Mouse (Mus musculus): Measurements from ENCODE around the gene Cd72. TPM values are rescaled to one million over a fixed set of nuclear protein-coding genes. Genes with fewer than 3 reads are reported as not detected.

Gene Cd72
- total RNA-seq, 1 experiment: 0.40 TPM

DNA sequence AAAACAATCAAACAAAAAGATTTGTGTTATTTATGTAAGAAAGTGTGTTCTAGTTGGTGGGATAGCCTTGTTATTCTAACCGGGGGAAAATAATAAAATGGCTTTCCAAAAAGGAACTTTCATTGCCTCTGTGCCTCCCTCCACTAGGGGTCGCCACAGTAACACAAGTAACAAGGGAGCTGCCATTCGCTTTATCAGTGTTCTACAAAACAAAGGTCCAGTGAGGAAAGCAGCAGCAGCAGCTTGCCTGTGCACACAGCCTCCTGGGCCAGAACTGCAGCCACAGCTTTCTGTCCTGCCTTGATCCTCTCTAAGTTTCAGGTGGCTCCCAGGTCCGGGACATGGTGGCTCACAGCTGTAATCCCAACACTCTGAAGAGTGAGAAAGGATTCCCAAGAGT, 22.7 kb downstream of the Cd72 start:
- in situ Hi-C loops (cut with MboI; ENCODE audit: low sequenced_read_pairs in 2 of 2, unreplicated experiment in 2 of 2): loop anchor here in 1 of 2 experiments (5.0 kb wide), 1 partner anchor 56 kb away; no protein-coding TSS in a partner anchor
- Histone ChIP-seq H3K4me1 (ENCODE audit: control insufficient read depth in 2 of 2, insufficient read depth in 2 of 2, low read length in 2 of 2, poor library complexity in 1 of 2) (peaks cover 0 to 10% of the 10 kb centered on the region in 2 experiments; a peak in 2 of 4 replicates), H3K9me3 (ENCODE audit: control insufficient read depth, insufficient read depth, low read depth, low read length) (no peaks in the 10 kb centered on the region), H3K27ac (ENCODE audit: insufficient read depth, low read depth, low read length, poor library complexity, severe bottlenecking) (no peak overlapping the region), H3K9ac (ENCODE audit: insufficient read depth, low read depth, low read length, poor library complexity, severe bottlenecking) (no peak overlapping the region), H3K4me3 (ENCODE audit: insufficient read depth in 1 of 2, low read depth in 1 of 2, low read length in 2 of 2, poor library complexity in 1 of 2, severe bottlenecking in 1 of 2) (no peak overlapping the region), H3K36me3 (ENCODE audit: control insufficient read depth, insufficient read depth, low read length, poor library complexity, severe bottlenecking) (no peaks in the 10 kb centered on the region)
- TF ChIP-seq CHD2 (IDR thresholded peaks at IDR 0.05; ENCODE audit: low read depth, low read length) (no peak), HCFC1 (IDR thresholded peaks at IDR 0.05; ENCODE audit: borderline replicate concordance, insufficient read depth, low read length) (peak; percentile 56; the same call in 1 of the 2 replicates), MAFK (IDR thresholded peaks at IDR 0.05; ENCODE audit: insufficient read depth, low read depth, low read length) (no peak), ZNF384 (IDR thresholded peaks at IDR 0.05; ENCODE audit: low read depth, low read length) (no peak), ZC3H11A (IDR thresholded peaks at IDR 0.05; ENCODE audit: borderline replicate concordance, low read depth, low read length) (peak; percentile 33; the same call in 1 of the 2 replicates)
- DNase-seq (ENCODE audit: low read depth, low spot score): peak; percentile 74

DNA sequence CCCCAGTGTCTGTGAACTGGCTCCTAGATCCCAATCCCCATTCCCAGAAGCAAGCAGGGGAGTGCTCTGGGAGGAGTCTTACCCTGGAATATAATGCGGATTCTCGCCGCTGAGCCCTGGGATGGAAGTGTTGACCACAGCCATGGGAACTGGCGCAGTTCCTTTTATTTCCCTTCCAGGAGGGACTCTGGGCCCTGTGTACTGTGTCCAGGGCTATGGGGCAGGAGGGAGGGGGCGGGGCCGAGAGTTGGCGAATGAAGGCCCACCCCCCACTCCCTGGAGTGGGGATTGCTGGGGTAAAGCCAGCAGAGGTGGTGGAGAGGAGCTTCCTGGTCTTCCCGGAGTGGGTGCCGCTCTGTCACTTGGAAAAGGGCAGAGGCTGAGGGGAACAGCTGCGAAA, 25.5 kb downstream of the Cd72 start, which contains the start of gene Fam166b:
Gene Fam166b (minus strand): TSS at position 189 of the 400 bp plus-strand sequence.
- H3K9ac ChIP-seq (ENCODE audit: insufficient read depth, low read depth, low read length, poor library complexity, severe bottlenecking): peak within 1 kb of the TSS; percentile 31
- TF ChIP-seq MAFK (IDR thresholded peaks at IDR 0.05; ENCODE audit: insufficient read depth, low read depth, low read length): no peak
- no peak for TF ChIP-seq HCFC1 (IDR thresholded peaks at IDR 0.05; ENCODE audit: borderline replicate concordance, insufficient read depth, low read length)
- no peak for TF ChIP-seq CHD2 (IDR thresholded peaks at IDR 0.05; ENCODE audit: low read depth, low read length)
- TF ChIP-seq ZNF384 (IDR thresholded peaks at IDR 0.05; ENCODE audit: low read depth, low read length): no peak
- no peak for TF ChIP-seq ZC3H11A (IDR thresholded peaks at IDR 0.05; ENCODE audit: borderline replicate concordance, low read depth, low read length)
- no peak for DNase-seq (ENCODE audit: low read depth, low spot score)
- peaks cover 0 to 17% of the 10 kb centered on the region in 2 experiments; a peak in 2 of 4 replicates for H3K4me1 ChIP-seq (ENCODE audit: control insufficient read depth in 2 of 2, insufficient read depth in 2 of 2, low read length in 2 of 2, poor library complexity in 1 of 2)
- peak within 1 kb of the TSS; percentile 30 to 34; a peak in 3 of 4 replicates for H3K4me3 ChIP-seq (ENCODE audit: insufficient read depth in 1 of 2, low read depth in 1 of 2, low read length in 2 of 2, poor library complexity in 1 of 2, severe bottlenecking in 1 of 2)
- H3K9me3 ChIP-seq (ENCODE audit: control insufficient read depth, insufficient read depth, low read depth, low read length): no peaks in the 10 kb centered on the region
- H3K27ac ChIP-seq (ENCODE audit: insufficient read depth, low read depth, low read length, poor library complexity, severe bottlenecking): no peak within 1 kb of the TSS
- 0 out of 2 replicates have a peak, but pooled peaks cover 5% of the 10 kb centered on the region for H3K36me3 ChIP-seq (ENCODE audit: control insufficient read depth, insufficient read depth, low read length, poor library complexity, severe bottlenecking)
- in situ Hi-C loops (cut with MboI; ENCODE audit: low sequenced_read_pairs in 2 of 2, unreplicated experiment in 2 of 2): no loop called here

DNA sequence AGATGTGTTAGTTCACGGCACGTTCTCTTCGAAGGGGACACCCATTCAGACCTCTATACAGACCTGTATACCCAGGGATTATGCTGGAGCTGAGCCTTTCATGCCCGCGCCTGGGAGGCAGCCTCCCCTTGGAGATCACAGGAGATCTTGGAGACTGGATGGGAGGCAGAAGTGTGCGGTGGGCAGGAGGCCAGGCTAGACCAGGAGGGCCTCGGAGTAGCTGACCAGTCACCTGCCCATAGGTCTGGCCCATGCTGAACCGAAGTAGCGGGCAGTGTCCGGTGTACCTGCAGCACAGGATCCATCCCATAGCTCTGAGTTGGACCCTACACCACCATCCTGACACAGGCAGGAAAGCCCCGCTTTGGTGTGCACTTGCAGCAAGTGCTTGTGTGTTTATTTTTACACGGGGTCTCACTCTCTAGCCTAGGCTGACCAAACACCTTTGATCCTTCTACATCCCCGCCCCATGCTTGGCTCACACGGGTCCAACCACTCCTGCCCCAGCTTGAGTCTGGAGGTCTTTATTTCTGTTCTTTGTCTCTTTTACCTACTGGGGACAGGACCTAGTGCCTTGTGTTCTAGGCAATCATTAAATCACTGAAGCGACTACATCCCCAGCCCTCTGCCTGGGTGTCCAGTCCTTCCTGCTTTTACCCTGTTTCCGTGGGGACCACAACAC, 26.1 kb downstream of the Cd72 start:
- no peak for TF ChIP-seq ZC3H11A (IDR thresholded peaks at IDR 0.05; ENCODE audit: borderline replicate concordance, low read depth, low read length)
- TF ChIP-seq HCFC1 (IDR thresholded peaks at IDR 0.05; ENCODE audit: borderline replicate concordance, insufficient read depth, low read length): no peak
- TF ChIP-seq MAFK (IDR thresholded peaks at IDR 0.05; ENCODE audit: insufficient read depth, low read depth, low read length): no peak
- no peak for TF ChIP-seq ZNF384 (IDR thresholded peaks at IDR 0.05; ENCODE audit: low read depth, low read length)
- no peak for TF ChIP-seq CHD2 (IDR thresholded peaks at IDR 0.05; ENCODE audit: low read depth, low read length)
- Histone ChIP-seq H3K36me3 (ENCODE audit: control insufficient read depth, insufficient read depth, low read length, poor library complexity, severe bottlenecking) (peaks cover 10% of the 10 kb centered on the region; the same call in 1 of the 2 replicates), H3K4me3 (ENCODE audit: insufficient read depth in 1 of 2, low read depth in 1 of 2, low read length in 2 of 2, poor library complexity in 1 of 2, severe bottlenecking in 1 of 2) (peak overlapping the region; percentile 30 to 34; a peak in 3 of 4 replicates), H3K27ac (ENCODE audit: insufficient read depth, low read depth, low read length, poor library complexity, severe bottlenecking) (no peak overlapping the region), H3K9me3 (ENCODE audit: control insufficient read depth, insufficient read depth, low read depth, low read length) (no peaks in the 10 kb centered on the region), H3K9ac (ENCODE audit: insufficient read depth, low read depth, low read length, poor library complexity, severe bottlenecking) (no peak overlapping the region; the same call in 1 of the 2 replicates), H3K4me1 (ENCODE audit: control insufficient read depth in 2 of 2, insufficient read depth in 2 of 2, low read length in 2 of 2, poor library complexity in 1 of 2) (peaks cover 0 to 17% of the 10 kb centered on the region in 2 experiments; a peak in 1 of 4 replicates)
- DNase-seq (ENCODE audit: low read depth, low spot score): no peak
- in situ Hi-C loops (cut with MboI; ENCODE audit: low sequenced_read_pairs in 2 of 2, unreplicated experiment in 2 of 2): no loop called here

DNA sequence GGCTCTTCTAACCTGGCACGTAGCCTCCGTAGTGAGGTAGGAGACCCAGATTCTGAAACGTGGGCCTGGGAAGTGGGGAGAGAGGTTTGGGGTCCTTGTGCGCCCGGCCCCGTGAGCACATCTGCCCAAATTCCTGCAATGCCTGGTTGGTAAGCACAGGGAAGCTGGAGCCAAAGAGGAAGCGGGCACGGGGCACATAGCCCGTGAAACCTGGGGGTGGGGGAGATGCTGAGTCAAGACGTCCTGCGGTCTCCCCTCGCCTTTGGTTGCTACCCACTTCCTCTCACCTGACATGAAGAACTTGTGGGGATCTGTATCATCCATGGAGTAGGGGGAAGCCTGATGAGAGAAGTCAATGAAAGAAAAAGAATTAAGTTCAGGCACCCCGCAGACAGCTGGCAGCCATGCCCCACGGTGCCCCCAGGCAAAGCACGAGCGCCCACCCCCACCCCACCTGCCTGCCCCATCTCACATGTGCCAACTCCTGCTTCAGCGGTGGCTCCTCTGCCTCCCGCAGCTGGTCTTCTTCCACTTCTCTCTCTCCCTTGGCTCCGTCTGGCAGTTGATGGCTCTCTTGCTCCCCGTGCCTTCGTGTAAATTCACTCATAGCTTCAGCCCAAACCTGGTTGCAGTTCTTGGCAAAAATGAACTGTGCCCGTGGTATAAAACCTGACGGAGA, 26.8 kb downstream of the Cd72 start:
- H3K27ac ChIP-seq (ENCODE audit: insufficient read depth, low read depth, low read length, poor library complexity, severe bottlenecking): no peak overlapping the region
- DNase-seq (ENCODE audit: low read depth, low spot score): no peak
- peaks cover 0 to 17% of the 10 kb centered on the region in 2 experiments; a peak in 1 of 4 replicates for H3K4me1 ChIP-seq (ENCODE audit: control insufficient read depth in 2 of 2, insufficient read depth in 2 of 2, low read length in 2 of 2, poor library complexity in 1 of 2)
- in situ Hi-C loops (cut with MboI; ENCODE audit: low sequenced_read_pairs in 2 of 2, unreplicated experiment in 2 of 2): no loop called here
- peaks cover 10% of the 10 kb centered on the region; the same call in 1 of the 2 replicates for H3K36me3 ChIP-seq (ENCODE audit: control insufficient read depth, insufficient read depth, low read length, poor library complexity, severe bottlenecking)
- no peaks in the 10 kb centered on the region for H3K9me3 ChIP-seq (ENCODE audit: control insufficient read depth, insufficient read depth, low read depth, low read length)
- peak overlapping the region; percentile 32 to 36; a peak in 2 of 4 replicates for H3K4me3 ChIP-seq (ENCODE audit: insufficient read depth in 1 of 2, low read depth in 1 of 2, low read length in 2 of 2, poor library complexity in 1 of 2, severe bottlenecking in 1 of 2)
- TF ChIP-seq HCFC1 (IDR thresholded peaks at IDR 0.05; ENCODE audit: borderline replicate concordance, insufficient read depth, low read length): no peak
- no peak for TF ChIP-seq CHD2 (IDR thresholded peaks at IDR 0.05; ENCODE audit: low read depth, low read length)
- TF ChIP-seq ZNF384 (IDR thresholded peaks at IDR 0.05; ENCODE audit: low read depth, low read length): no peak
- no peak overlapping the region; the same call in 1 of the 2 replicates for H3K9ac ChIP-seq (ENCODE audit: insufficient read depth, low read depth, low read length, poor library complexity, severe bottlenecking)
